Mouse (Mus musculus) heart, adult 2 months (tissue): ENCODE data around the gene Slc39a10.

Source experiments
- CTCF ChIP-seq: fragments of 200-600 bp; IDR thresholded peaks from 2 replicates; pipeline ENCODE4 v1.8.1; 2022; ENCODE audit warnings: antibody characterized with exemption, mild to moderate bottlenecking, moderate library complexity
- EP300 ChIP-seq: fragments of 200-500 bp; IDR thresholded peaks from 2 replicates; pipeline ENCODE4 v1.6.1; 2011; ENCODE audit warnings: low read depth, low read length, control low read depth; ENCODE audit not compliant: insufficient read depth
- POLR2A ChIP-seq: fragments of 200-500 bp; IDR thresholded peaks from 2 replicates; pipeline ENCODE4 v1.6.1; 2011; ENCODE audit warnings: mild to moderate bottlenecking, low read depth, low read length, control low read depth; ENCODE audit not compliant: insufficient read depth

- TF ChIP-seq CTCF: no peak
- no peak for TF ChIP-seq POLR2A
- no peak for TF ChIP-seq EP300
Observed at GRCm38 (mm10) chr1:46831927-46832326, 60.7 kb downstream of the Slc39a10 start.
